Mouse (Mus musculus) left cerebral cortex, postnatal 14 days (tissue): Measurements from ENCODE around the gene Olfr262. TPM values are rescaled to one million over a fixed set of nuclear protein-coding genes. Genes with fewer than 3 reads are reported as not detected.
"Not testable (repeated sequence)": the region's sequence is repeated elsewhere in the genome, so short reads cannot be mapped to it uniquely, and the experiment has no call there.

ENCODE experiments used
- DNase-seq, 2 experiments: peaks; one replicate each; pipeline ENCODE4 v3.0.0; 2021 to 2022; ENCODE audit warnings: low spot score in 2 of 2, mixed read lengths in 1 of 2
- intact Hi-C: fragments of 180-260 bp; cut with DNase I; formaldehyde crosslinking; loops from one replicate; pipeline ENCODE4 v1.15.1; 2025
- long read RNA-seq, 2 experiments: library from polyadenylated mRNA; stranded (forward); transcript quantifications; one replicate each; pipeline ENCODE4 v2.0.0; 2021
- total RNA-seq, 2 experiments: library from RNA; stranded (reverse); gene quantifications; 2 replicates each; pipeline ENCODE4 v1.2.3; 2021

Gene Olfr262
- total RNA-seq, result not detected
- long read RNA-seq, experiment 1, result 0 reads
- long read RNA-seq, experiment 2, result 0 reads

DNA sequence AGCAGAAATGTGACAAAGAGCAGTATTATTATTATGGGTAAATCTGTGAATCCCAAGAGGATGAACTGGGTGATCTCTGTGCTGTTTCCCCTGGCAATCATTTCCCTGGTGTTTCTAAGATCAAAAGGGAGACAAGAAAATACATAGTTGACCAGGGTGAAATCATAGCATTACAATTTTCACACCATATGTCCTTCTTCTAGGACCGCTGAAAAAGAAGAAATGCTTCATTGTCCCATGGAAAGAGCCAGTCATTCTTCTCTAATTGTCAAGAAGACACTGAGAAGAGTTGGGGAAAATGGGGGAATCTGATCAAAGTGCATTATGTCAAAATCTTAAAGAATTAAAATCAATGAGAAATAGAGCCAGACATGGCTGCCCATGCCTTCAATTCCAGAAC is at the start of gene Olfr262:
Olfr262 (minus strand) TSS at position 101 of the 400 bp plus-strand sequence.
- DNase-seq, result no peak
- intact Hi-C loops, result no loop called here

DNA sequence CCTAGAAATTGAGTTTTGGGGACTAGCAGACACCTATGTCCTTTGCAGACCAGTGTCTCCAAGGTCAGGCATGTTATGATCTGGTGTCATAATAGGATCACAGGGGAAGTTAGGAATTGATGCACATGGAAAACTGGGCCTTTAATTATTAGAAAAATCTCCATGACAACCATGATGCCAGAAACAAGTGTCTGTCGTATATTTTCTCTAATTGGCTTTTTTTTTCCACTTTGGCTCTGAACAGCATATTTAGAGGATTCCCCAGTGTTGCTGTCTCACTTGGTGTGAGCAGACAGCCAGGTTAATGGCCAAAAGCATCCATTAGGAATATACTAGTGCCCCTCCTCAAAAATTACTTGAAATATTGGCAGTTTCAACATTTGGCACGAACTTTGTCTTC is 38.1 kb upstream of the Olfr262 start, which contains the start of gene Olfr1434:
Olfr1434 (plus strand) TSS at position 301 of the 400 bp plus-strand sequence.
- no peak for DNase-seq
- intact Hi-C loops, result no loop called here

DNA sequence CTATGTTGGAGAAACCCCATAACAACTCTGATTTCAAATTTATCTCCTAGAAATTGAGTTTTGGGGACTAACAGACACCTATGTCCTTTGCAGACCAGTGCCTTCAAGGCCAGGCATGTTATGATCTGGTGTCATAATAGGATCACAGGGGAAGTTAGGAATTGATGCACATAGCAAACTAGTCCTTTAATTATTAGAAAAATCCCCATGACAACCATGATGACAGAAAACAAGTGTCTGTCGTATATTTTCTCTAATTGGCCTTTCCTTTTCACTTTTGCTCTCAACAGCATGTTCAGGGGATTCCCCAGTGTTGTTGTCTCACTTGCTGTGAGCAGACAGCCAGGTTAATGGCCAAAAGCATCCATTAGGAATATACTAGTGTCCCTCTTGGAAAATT is 19.3 kb upstream of the Olfr262 start, which contains the start of gene Olfr235:
Olfr235 (plus strand) TSS at position 301 of the 400 bp plus-strand sequence.
- intact Hi-C loops, result no loop called here
- no peak for DNase-seq

DNA sequence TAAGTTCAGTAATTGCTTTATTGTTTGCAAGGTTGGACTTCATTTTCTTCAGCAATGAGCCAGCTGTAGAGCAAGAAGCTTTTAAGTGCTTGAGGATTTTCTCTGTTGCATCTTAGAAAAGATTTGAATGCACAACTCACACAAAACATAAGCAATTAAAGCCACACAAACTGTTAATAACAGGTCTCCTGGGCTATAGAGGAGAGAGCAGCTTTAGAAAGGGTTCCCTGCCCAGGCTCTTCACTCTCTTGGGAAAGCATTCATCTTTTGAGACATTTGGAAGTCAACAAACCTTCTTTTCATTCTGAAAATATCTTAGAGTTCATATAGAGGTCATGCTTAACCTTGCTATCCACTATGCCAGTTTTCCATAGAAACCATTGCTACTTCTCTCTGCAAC is 9.0 kb downstream of the Olfr262 start, which contains the start of gene Olfr1432:
Olfr1432 (minus strand) TSS at position 101 of the 400 bp plus-strand sequence.
- DNase-seq, intact Hi-C loops: not testable (repeated sequence)

DNA sequence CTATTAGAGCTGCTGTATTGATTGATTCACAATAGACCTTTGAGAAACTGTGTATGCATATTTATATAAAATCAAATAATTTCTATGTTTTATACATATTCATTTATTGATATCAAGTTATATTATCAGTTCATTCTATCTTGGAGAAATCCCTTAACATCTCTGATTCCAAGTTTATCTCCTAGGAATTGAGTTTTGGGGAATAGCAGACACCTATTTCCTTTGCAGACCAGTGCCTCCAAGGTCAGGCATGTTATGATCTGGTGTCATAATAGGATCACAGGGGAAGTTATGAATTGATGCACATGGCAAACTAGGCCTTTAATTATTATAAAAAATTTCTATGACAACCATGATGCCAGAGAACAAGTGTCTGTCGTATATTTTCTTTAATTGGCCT is 41.1 kb downstream of the Olfr262 start, which contains the start of gene Olfr1431:
Olfr1431 (plus strand) TSS at position 301 of the 400 bp plus-strand sequence.
- intact Hi-C loops, result no loop called here
- no peak for DNase-seq

DNA sequence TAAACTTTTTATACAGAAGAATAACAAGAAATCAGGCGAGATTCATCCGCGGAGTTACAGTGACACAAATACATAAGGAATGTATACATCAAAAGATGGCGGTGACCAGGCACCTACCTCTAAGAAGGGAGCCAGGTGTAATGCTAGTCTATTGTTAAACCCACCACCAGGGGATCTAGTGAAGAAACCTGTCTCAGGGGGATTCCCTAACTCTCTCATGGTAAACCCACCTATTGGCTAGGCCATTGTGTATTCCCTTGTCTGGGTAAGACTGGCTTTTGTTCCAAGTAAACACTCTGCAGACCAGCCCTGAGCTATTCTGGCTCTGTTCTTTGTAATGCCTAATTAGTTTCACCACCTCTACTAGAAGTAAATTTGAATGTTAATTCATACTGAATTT is 42.4 kb downstream of the Olfr262 start:
- intact Hi-C loops, DNase-seq: not testable (repeated sequence)

Other genes starting within 250 kb of the Olfr262 start
- not detected for gene Olfr1423, start 200.3 kb downstream of the Olfr262 start, total RNA-seq
- not detected for gene Olfr1424, start 179.0 kb downstream of the Olfr262 start, total RNA-seq
- gene Olfr1425, start 163.9 kb downstream of the Olfr262 start, total RNA-seq, result not detected
- gene Olfr1426, start 149.6 kb downstream of the Olfr262 start, total RNA-seq, result not detected
- gene Olfr1427, start 138.3 kb downstream of the Olfr262 start, total RNA-seq, result not detected
- gene Olfr1428, start 125.8 kb downstream of the Olfr262 start, total RNA-seq, result not detected
- gene Olfr76, start 118.5 kb downstream of the Olfr262 start, total RNA-seq, result not detected
- not detected for gene Olfr1555-ps1, start 71.5 kb downstream of the Olfr262 start, total RNA-seq
- not detected for gene Olfr1431, start 41.0 kb downstream of the Olfr262 start, total RNA-seq
- not detected for gene Olfr1432, start 9.1 kb downstream of the Olfr262 start, total RNA-seq
- not detected for gene Olfr235, start 19.4 kb upstream of the Olfr262 start, total RNA-seq
- gene Olfr1434, start 38.2 kb upstream of the Olfr262 start, total RNA-seq, result not detected
- gene Olfr1436, start 57.5 kb upstream of the Olfr262 start, total RNA-seq, result not detected
- gene Olfr1437, start 83.4 kb upstream of the Olfr262 start, total RNA-seq, result not detected
- not detected for gene Olfr1438-ps1, start 94.3 kb upstream of the Olfr262 start, total RNA-seq
- not detected for gene Olfr1440, start 145.6 kb upstream of the Olfr262 start, total RNA-seq
- not detected for gene Olfr1441, start 175.8 kb upstream of the Olfr262 start, total RNA-seq
- not detected for gene Pfpl, start 186.2 kb upstream of the Olfr262 start, total RNA-seq
- gene Mpeg1, start 219.1 kb upstream of the Olfr262 start, total RNA-seq, result 1 to 10 TPM; 5.0 to 6.2 TPM